Mouse (Mus musculus) heart, adult 2 months (tissue): ENCODE results near the gene Ttll10.

Source experiments
- CTCF ChIP-seq: fragments of 200-600 bp; IDR thresholded peaks from 2 replicates; pipeline ENCODE4 v1.8.1; 2022; ENCODE audit warnings: antibody characterized with exemption, mild to moderate bottlenecking, moderate library complexity
- EP300 ChIP-seq: fragments of 200-500 bp; IDR thresholded peaks from 2 replicates; pipeline ENCODE4 v1.6.1; 2011; ENCODE audit warnings: low read depth, low read length, control low read depth; ENCODE audit not compliant: insufficient read depth
- POLR2A ChIP-seq: fragments of 200-500 bp; IDR thresholded peaks from 2 replicates; pipeline ENCODE4 v1.6.1; 2011; ENCODE audit warnings: mild to moderate bottlenecking, low read depth, low read length, control low read depth; ENCODE audit not compliant: insufficient read depth

- no peak for TF ChIP-seq CTCF
- no peak for TF ChIP-seq POLR2A
- no peak for TF ChIP-seq EP300
Observed at GRCm38 (mm10) chr4:156067256-156067949, 8.2 kb upstream of the Ttll10 start.
